21 mouse cellular contexts compared by ENCODE assay signal in the genomic region with DNA sequence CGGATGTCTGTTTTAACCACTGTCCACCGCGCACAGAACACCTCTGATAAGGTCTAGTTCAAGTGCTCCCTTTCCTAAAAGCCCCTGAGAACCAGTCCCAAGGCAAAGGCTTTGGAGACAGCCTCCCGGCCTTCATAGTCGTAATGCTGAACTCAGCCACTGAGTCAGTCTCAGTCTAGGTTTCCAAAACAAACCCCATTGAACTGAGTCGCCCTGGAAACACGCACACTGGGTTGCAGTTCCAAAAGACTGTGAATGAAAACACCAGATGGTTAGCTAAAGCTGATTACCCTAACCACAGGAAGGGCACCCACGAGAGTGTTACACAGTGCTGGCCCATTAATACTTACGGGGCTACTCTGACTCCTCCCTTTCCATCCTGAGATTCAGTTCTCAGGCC. TPM values are rescaled to one million over a fixed set of nuclear protein-coding genes. Genes with fewer than 3 reads are reported as not detected.
DNase-seq lines count a peak whose midpoint lies in the region; ATAC-seq and TF ChIP-seq lines count a peak whose summit lies in the region.
"Had no signal": no experiment of that assay in that cellular context is flagged by ENCODE, and none has a peak within 500 bp of the region (broad histone marks: within the 10 kb centered on the region; RNA-seq: fewer than 3 reads in every experiment).

No protein-coding gene starts in this region.

- DNase-seq in gastrocnemius, adult 2 months: peak; percentile 32
- no peak for DNase-seq in gastrocnemius, postnatal 25 days
- DNase-seq in layer of hippocampus, adult 18-20 months (ENCODE audit: low spot score in 2 of 2): peak; percentile 28 to 68
- DNase-seq in layer of hippocampus, postnatal 25 days (ENCODE audit: extremely low spot score in 1 of 2, low spot score in 1 of 2): no peak
- peak; percentile 20 to 54 for DNase-seq in layer of hippocampus, adult 2 months (ENCODE audit: low spot score in 2 of 2)
- DNase-seq: adrenal gland, postnatal 25 days; cerebellum, adult 9-11 months; gastrocnemius, postnatal 10 days; kidney, adult 11 months; kidney, postnatal 25 days; lung, adult 2 months; lung, postnatal 4 days; right cerebral cortex, postnatal 25 days; thymus, postnatal 4 days had no signal

- ATAC-seq in CD4-positive, CD25-positive, alpha-beta regulatory T cell, adult 4 months: no peak
- no peak for ATAC-seq in hindbrain, embryonic 16.5 days
- ATAC-seq: activated CD4-positive, CD25-positive, alpha-beta regulatory T cell, adult 4 months; midbrain, embryonic 13.5 days had no signal

- H3K9ac ChIP-seq in hindbrain, embryonic 16.5 days (ENCODE audit: low read depth, low read length): no peak overlapping the region
- H3K9ac ChIP-seq: hindbrain, embryonic 13.5 days; limb, embryonic 15.5 days; midbrain, embryonic 13.5 days had no signal

- peaks cover 3% of the 10 kb centered on the region; the same call in 1 of the 2 replicates for H3K4me1 ChIP-seq in hindbrain, embryonic 16.5 days (ENCODE audit: control insufficient read depth, insufficient read depth, low read depth, low read length)

- no peaks in the 10 kb centered on the region for H3K27me3 ChIP-seq in hindbrain, embryonic 16.5 days (replicated peaks; ENCODE audit: control insufficient read depth, insufficient read depth, low read length)
- H3K27me3 ChIP-seq: hindbrain, embryonic 13.5 days; limb, embryonic 15.5 days; midbrain, embryonic 13.5 days had no signal

- H3K4me2 ChIP-seq in hindbrain, embryonic 16.5 days (ENCODE audit: low read length): no peak overlapping the region
- H3K4me2 ChIP-seq: hindbrain, embryonic 13.5 days; limb, embryonic 15.5 days; midbrain, embryonic 13.5 days had no signal

- no peaks in the 10 kb centered on the region for H3K9me3 ChIP-seq in hindbrain, embryonic 16.5 days (ENCODE audit: control insufficient read depth, low read length)
- H3K9me3 ChIP-seq: embryonic facial prominence, embryonic 10.5 days; limb, embryonic 15.5 days; midbrain, embryonic 13.5 days had no signal

- no peak overlapping the region for H3K4me3 ChIP-seq in gastrocnemius, adult 2 months
- no peak overlapping the region for H3K4me3 ChIP-seq in layer of hippocampus, adult 2 months
- H3K4me3 ChIP-seq in hindbrain, embryonic 16.5 days (ENCODE audit: low read length): no peak overlapping the region
- H3K4me3 ChIP-seq: embryonic facial prominence, embryonic 10.5 days; hindbrain, embryonic 13.5 days; limb, embryonic 15.5 days; midbrain, embryonic 13.5 days had no signal

- no peaks in the 10 kb centered on the region for H3K36me3 ChIP-seq in hindbrain, embryonic 16.5 days (ENCODE audit: control insufficient read depth, insufficient read depth, low read length)
- H3K36me3 ChIP-seq: hindbrain, embryonic 13.5 days; limb, embryonic 15.5 days; midbrain, embryonic 13.5 days had no signal

- peak overlapping the region; percentile 78 for H3K27ac ChIP-seq in gastrocnemius, adult 2 months
- no peak overlapping the region for H3K27ac ChIP-seq in layer of hippocampus, adult 2 months
- H3K27ac ChIP-seq in hindbrain, embryonic 16.5 days (ENCODE audit: low read depth, low read length): no peak overlapping the region
- H3K27ac ChIP-seq: embryonic facial prominence, embryonic 10.5 days; hindbrain, embryonic 13.5 days; limb, embryonic 15.5 days; midbrain, embryonic 13.5 days had no signal

- no peak for TF ChIP-seq CTCF in gastrocnemius, adult 2 months (IDR thresholded peaks at IDR 0.05)
- TF ChIP-seq CTCF in layer of hippocampus, adult 2 months (conservative IDR thresholded peaks at IDR 0.05): peak; percentile 11

- intact Hi-C loops in gastrocnemius, adult 2 months (cut with DNase I): loop anchor here (5.0 kb wide), 1 partner anchor 53 kb away; a partner anchor contains a TSS

- WGBS in hindbrain, embryonic 16.5 days: 73% methylated on average over 9 of the region's 9 CpGs

RNA-seq across cellular contexts. Expression of a gene that starts 51.2 kb away (rescaled TPM):
- total RNA-seq in gastrocnemius, adult 2 months (2021): 10 to 100 TPM; 16.4 to 22.5 TPM
- 10 to 100 TPM; 18.3 to 30.9 TPM for total RNA-seq in gastrocnemius, postnatal 25 days (2021)
- total RNA-seq in layer of hippocampus, adult 18-20 months (2021): 1 to 10 TPM; 3.5 to 3.7 TPM
- total RNA-seq in layer of hippocampus, postnatal 25 days (2021): 1 to 10 TPM; 4.1 to 4.6 TPM
- total RNA-seq in layer of hippocampus, adult 2 months (2021): 1 to 10 TPM; 4.7 to 5.0 TPM
- polyA plus RNA-seq in CD4-positive, CD25-positive, alpha-beta regulatory T cell, adult 4 months (2017; shearing (Covaris generic)): not detected
- polyA plus RNA-seq in hindbrain, embryonic 16.5 days (2015; fragmentation: Nextera tagmentation; extraction: Ambion mirVana): 7.7 and 10.1 TPM in 2 replicates

Comparison
In these comparisons a context has a peak if more than half of its experiments do, and no peak if none do; other contexts are left out.
1. DNase-seq: peak in gastrocnemius, adult 2 months (single experiment), layer of hippocampus, adult 18-20 months (2 of 2) and layer of hippocampus, adult 2 months (2 of 2); none in gastrocnemius, postnatal 25 days (single experiment) and layer of hippocampus, postnatal 25 days (0 of 2).